Mouse (Mus musculus): ENCODE measurements around the gene Cct7.

DNA sequence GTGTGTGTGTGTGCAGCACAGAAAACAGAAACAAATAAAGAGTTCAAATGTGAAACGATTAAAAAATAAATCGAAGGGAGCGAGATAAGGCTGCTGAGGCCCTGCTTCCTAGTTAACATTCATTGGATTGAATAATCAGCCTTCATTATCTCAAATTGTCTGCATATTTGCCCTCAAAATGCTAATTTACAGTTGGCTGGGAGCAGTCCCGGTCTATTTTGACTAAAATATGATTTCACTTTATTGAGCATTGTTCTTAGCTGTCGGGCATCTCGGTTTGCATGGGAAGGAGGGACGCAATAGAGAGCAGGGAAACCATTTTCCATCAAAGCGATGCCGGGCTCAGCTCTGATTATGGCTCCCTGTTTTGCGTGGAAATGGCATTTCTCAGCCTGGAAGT is 48.3 kb upstream of the Cct7 start:
- TF ChIP-seq POLR2A (IDR thresholded peaks at IDR 0.05; ENCODE audit: low read depth, low read length) (no peak), CTCF (IDR thresholded peaks at IDR 0.05; ENCODE audit: borderline replicate concordance, insufficient read depth, low read length) (no peak)
